ENCODE assay signal across 19 mouse cellular contexts in the genomic region with DNA sequence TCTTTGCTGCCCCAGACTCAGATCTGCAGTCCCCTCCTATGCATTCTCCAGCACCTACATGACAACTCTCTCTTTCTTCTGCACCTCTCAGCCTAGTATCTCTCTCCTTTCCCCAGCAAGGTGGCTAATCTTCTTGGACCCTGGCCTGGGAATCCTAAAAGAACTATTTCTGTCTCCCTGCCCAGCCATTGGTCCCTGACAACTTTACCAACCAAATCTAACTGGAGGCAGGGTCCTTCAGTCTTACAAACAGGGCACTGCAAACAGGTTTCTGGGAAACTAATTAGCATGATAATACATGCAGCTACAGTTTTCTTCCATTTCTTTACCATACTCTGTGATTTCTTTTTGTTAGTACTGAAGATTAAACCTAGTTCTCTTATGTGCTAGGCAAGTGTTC.
"Had no signal": no experiment of that assay in that cellular context is flagged by ENCODE, and none has a peak within 500 bp of the region (broad histone marks: within the 10 kb centered on the region; RNA-seq: fewer than 3 reads in every experiment).

No protein-coding gene starts in this region.

- H3K27ac ChIP-seq: midbrain, embryonic 10.5 days; midbrain, embryonic 12.5 days; neural tube, embryonic 13.5 days; neural tube, embryonic 15.5 days had no signal

- H3K4me2 ChIP-seq: lung, embryonic 14.5 days; midbrain, embryonic 12.5 days; neural tube, embryonic 13.5 days; neural tube, embryonic 15.5 days had no signal

- H3K9ac ChIP-seq: lung, embryonic 14.5 days; midbrain, embryonic 12.5 days; neural tube, embryonic 13.5 days; neural tube, embryonic 15.5 days had no signal

- H3K4me1 ChIP-seq: neural tube, embryonic 13.5 days; neural tube, embryonic 15.5 days had no signal

- H3K9me3 ChIP-seq: midbrain, embryonic 10.5 days; midbrain, embryonic 12.5 days; neural tube, embryonic 13.5 days; neural tube, embryonic 15.5 days had no signal

- ATAC-seq: midbrain, embryonic 16.5 days had no signal

- H3K4me3 ChIP-seq: midbrain, embryonic 10.5 days; midbrain, embryonic 12.5 days; myocyte; neural tube, embryonic 13.5 days; neural tube, embryonic 15.5 days had no signal

- H3K36me3 ChIP-seq: midbrain, embryonic 10.5 days; midbrain, embryonic 12.5 days; neural tube, embryonic 13.5 days; neural tube, embryonic 15.5 days had no signal

- H3K27me3 ChIP-seq: midbrain, embryonic 12.5 days; neural tube, embryonic 13.5 days; neural tube, embryonic 15.5 days had no signal

- DNase-seq: lung, adult 18-20 months; lung, embryonic 14.5 days; lung, postnatal 10 days; lung, postnatal 4 days; midbrain, embryonic 14.5 days; retina, postnatal 1 day; right cerebral cortex, adult 18-20 months; right cerebral cortex, postnatal 25 days; right cerebral cortex, postnatal 4 days; spleen, adult 18-20 months; thymus, adult 18-20 months; thymus, postnatal 14 days; thymus, postnatal 36 days had no signal
